Mouse (Mus musculus) liver, postnatal 0 days (tissue): ENCODE data around the gene Slc12a4.

Source experiments
- CTCF ChIP-seq: sonication (generic); IDR thresholded peaks from 2 replicates; pipeline ENCODE4 v1.5.1; 2016; ENCODE audit warnings: antibody characterized with exemption, low read depth
- EP300 ChIP-seq: IDR thresholded peaks from 2 replicates; pipeline ENCODE4 v1.6.1; 2016; ENCODE audit warnings: antibody characterized with exemption, low read depth, mild to moderate bottlenecking

DNA sequence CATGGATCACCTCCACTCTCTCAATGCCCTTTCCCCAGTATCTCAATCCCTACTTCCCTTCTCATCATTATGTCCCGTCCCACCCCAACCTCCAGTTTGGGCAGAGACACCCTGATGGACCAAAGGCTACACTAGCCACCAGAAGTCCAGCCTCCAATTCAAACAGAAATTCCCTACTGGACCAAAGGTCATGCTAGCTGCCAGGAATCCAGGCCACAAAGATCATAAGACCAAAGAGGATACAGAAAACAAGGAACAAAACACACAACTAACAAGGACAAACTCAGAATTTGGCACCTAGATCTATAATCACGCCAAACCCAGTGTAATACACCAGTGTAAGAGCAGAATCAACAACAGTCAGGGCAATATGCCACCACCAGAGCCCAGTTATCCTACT, 33.1 kb upstream of the Slc12a4 start:
- no peak for TF ChIP-seq CTCF
- TF ChIP-seq EP300, result peak; percentile 86
